Mouse (Mus musculus) CH12.LX (cell line): Measurements from ENCODE around the gene Fubp3. TPM values are rescaled to one million over a fixed set of nuclear protein-coding genes. Genes with fewer than 3 reads are reported as not detected.
A peak's percentile ranks its signal among the peaks of the same experiment; 100 is the strongest.

Experiments used
- DNase-seq: peaks from one replicate; pipeline ENCODE4 v3.0.0-alpha.2; 2013; ENCODE audit errors: extremely low read depth
- H3K27ac ChIP-seq: 2 replicates; pipeline ENCODE4 v1.5.1; 2012; ENCODE audit warnings: low read depth, mild to moderate bottlenecking, control low read depth, moderate library complexity; ENCODE audit not compliant: insufficient read depth
- H3K27me3 ChIP-seq: replicated peaks from 2 replicates; pipeline ENCODE3; 2012; ENCODE audit warnings: inconsistent platforms
- H3K36me3 ChIP-seq, 2 experiments: replicated peaks in 1 of 2; 2 replicates each; pipeline versions ENCODE3 to v1.6.1; 2012; ENCODE audit warnings: inconsistent platforms in 1 of 2, low read length in 1 of 2, mild to moderate bottlenecking in 1 of 2, mixed read lengths in 1 of 2, moderate library complexity in 1 of 2; ENCODE audit not compliant: control insufficient read depth in 1 of 2, insufficient read depth in 1 of 2
- H3K4me1 ChIP-seq, 2 experiments: 2 replicates each; pipeline ENCODE4 v1.6.1; 2012; ENCODE audit warnings: inconsistent platforms in 1 of 2, moderate library complexity in 1 of 2; ENCODE audit not compliant: insufficient read depth in 2 of 2, control insufficient read depth in 1 of 2
- H3K4me2 ChIP-seq: 2 replicates; pipeline ENCODE4 v1.6.1; 2012; ENCODE audit warnings: low read depth, mild to moderate bottlenecking, control low read depth; ENCODE audit not compliant: poor library complexity, insufficient read depth, severe bottlenecking
- H3K4me3 ChIP-seq, 3 experiments: fragments of 150-350 bp in 1 of 3; sonication (generic) in 1 of 3; replicated peaks in 1 of 3; 2 replicates each; pipeline versions ENCODE3 to v1.5.1; 2011 to 2012; ENCODE audit warnings: low read depth in 2 of 3, low read length in 2 of 3, mild to moderate bottlenecking in 2 of 3, moderate library complexity in 2 of 3, control low read depth in 1 of 3, improper control_type of control experiment in 1 of 3, inconsistent platforms in 1 of 3, mixed read lengths in 1 of 3; ENCODE audit not compliant: poor library complexity in 1 of 3
- H3K79me2 ChIP-seq: replicated peaks from 2 replicates; pipeline ENCODE4 v1.6.1; 2012; ENCODE audit warnings: mild to moderate bottlenecking, moderate library complexity; ENCODE audit not compliant: control insufficient read depth, poor library complexity, insufficient read depth, severe bottlenecking; ENCODE audit errors: extremely low read depth
- H3K9ac ChIP-seq: 2 replicates; pipeline ENCODE4 v1.6.1; 2012; ENCODE audit warnings: low read depth, mild to moderate bottlenecking, control low read depth, moderate library complexity; ENCODE audit not compliant: insufficient read depth
- H3K9me3 ChIP-seq: replicated peaks from 2 replicates; pipeline ENCODE3; 2012; ENCODE audit warnings: low read length, inconsistent platforms, mixed read lengths
- CTCF ChIP-seq, 2 experiments: IDR thresholded peaks in 1 of 2; conservative IDR thresholded peaks in 1 of 2; 2 replicates each; pipeline ENCODE4 v1.5.1; 2011 to 2012; ENCODE audit warnings: low read depth in 2 of 2, low read length in 2 of 2, improper control_type of control experiment in 1 of 2, inconsistent platforms in 1 of 2, mild to moderate bottlenecking in 1 of 2, moderate library complexity in 1 of 2
- E2F4 ChIP-seq: IDR thresholded peaks from 2 replicates; pipeline ENCODE4 v1.6.1; 2011; ENCODE audit warnings: low read depth, low read length, improper control_type of control experiment; ENCODE audit not compliant: insufficient replicate concordance
- ETS1 ChIP-seq: conservative IDR thresholded peaks from 2 replicates; pipeline ENCODE4 v1.6.1; 2012; ENCODE audit warnings: low read depth, mild to moderate bottlenecking, inconsistent platforms, low read length, improper control_type of control experiment, moderate library complexity
- IRF4 ChIP-seq: IDR thresholded peaks from 2 replicates; pipeline ENCODE4 v1.6.1; 2014; ENCODE audit warnings: low read depth, mild to moderate bottlenecking, inconsistent platforms, low read length, improper control_type of control experiment
- JUN ChIP-seq: IDR thresholded peaks from 2 replicates; pipeline ENCODE4 v1.6.1; 2011; ENCODE audit warnings: low read depth, mild to moderate bottlenecking, low read length, improper control_type of control experiment, moderate library complexity; ENCODE audit not compliant: insufficient read depth
- JUND ChIP-seq: conservative IDR thresholded peaks from 2 replicates; pipeline ENCODE4 v1.6.1; 2011; ENCODE audit warnings: low read depth, low read length, improper control_type of control experiment
- MAFK ChIP-seq: IDR thresholded peaks from 2 replicates; pipeline ENCODE4 v1.6.1; 2011; ENCODE audit warnings: low read length, improper control_type of control experiment; ENCODE audit not compliant: insufficient replicate concordance
- MEF2A ChIP-seq: IDR thresholded peaks from 2 replicates; pipeline ENCODE4 v1.6.1; 2014; ENCODE audit warnings: low read depth, mild to moderate bottlenecking, inconsistent platforms, low read length, improper control_type of control experiment, borderline replicate concordance
- MXI1 ChIP-seq: IDR thresholded peaks from 2 replicates; pipeline ENCODE4 v1.6.1; 2011; ENCODE audit warnings: mild to moderate bottlenecking, low read depth, low read length, improper control_type of control experiment
- NRF1 ChIP-seq: IDR thresholded peaks from 2 replicates; pipeline ENCODE4 v1.6.1; 2014; ENCODE audit warnings: low read depth, mild to moderate bottlenecking, inconsistent platforms, low read length, improper control_type of control experiment, moderate library complexity
- PAX5 ChIP-seq: IDR thresholded peaks from 2 replicates; pipeline ENCODE4 v1.6.1; 2012; ENCODE audit warnings: low read length, inconsistent platforms, mixed read lengths
- RAD21 ChIP-seq: IDR thresholded peaks from 2 replicates; pipeline ENCODE4 v1.6.1; 2011; ENCODE audit warnings: low read depth, mild to moderate bottlenecking, low read length, improper control_type of control experiment, moderate library complexity
- SIN3A ChIP-seq: IDR thresholded peaks from 2 replicates; pipeline ENCODE4 v1.6.1; 2012; ENCODE audit warnings: low read length, improper control_type of control experiment, inconsistent platforms
- TBP ChIP-seq: conservative IDR thresholded peaks from 2 replicates; pipeline ENCODE4 v1.6.1; 2011; ENCODE audit warnings: low read depth, low read length, improper control_type of control experiment
- dilution Hi-C: fragments of 300-500 bp; cut with MboI; formaldehyde crosslinking; loops from 2 replicates; pipeline ENCODE4 v1.14.3; 2020; ENCODE audit warnings: low sequenced_read_pairs; ENCODE audit not compliant: extremely low pct_unique_long_range_greater_than_20kb, extremely low pct_ligation_motif_present
- in situ Hi-C: fragments of 300-500 bp; cut with MboI; formaldehyde crosslinking; loops from 3 replicates; pipeline ENCODE4 v1.14.3; 2019; ENCODE audit warnings: low sequenced_read_pairs, low pct_ligation_motif_present, low pct_unique_long_range_greater_than_20kb, mixed read lengths
- polyA plus RNA-seq: library from polyadenylated mRNA; unstranded; fragments of >175 nt; gene quantifications from 2 replicates; pipeline ENCODE4 v1.2.1, GENCODE M21; 2012; ENCODE audit warnings: low read depth; ENCODE audit not compliant: insufficient read length
- total RNA-seq, 2 experiments: library from RNA; depleted of rRNA; stranded (reverse); fragments of 300-350 nt in 1 of 2; fragments of >200 nt in 1 of 2; gene quantifications; 2 replicates each; pipeline ENCODE4 v1.2.3; 2012 to 2014

The Fubp3 gene
- total and polyA plus RNA-seq, 3 experiments, result 36.8 to 64.2 (median 52.3) TPM

DNA sequence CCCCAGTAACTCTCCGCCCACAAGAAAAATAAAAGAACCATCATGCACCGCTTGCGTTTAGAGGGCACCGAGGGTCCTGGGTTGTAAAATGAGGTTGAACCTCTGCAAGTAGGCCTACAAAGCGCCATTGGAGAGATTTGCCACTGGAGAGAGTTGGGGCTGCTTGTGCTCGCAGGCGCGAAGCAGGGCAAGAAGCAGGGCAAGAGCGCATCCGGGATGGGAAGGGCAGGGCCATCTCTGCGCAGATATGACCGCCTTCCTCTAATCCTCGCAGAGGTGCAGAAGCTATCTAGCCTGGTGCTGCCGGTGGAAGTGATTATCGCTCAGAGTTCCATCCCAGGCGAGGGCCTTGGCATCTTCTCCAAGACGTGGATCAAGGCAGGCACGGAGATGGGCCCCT, 69.5 kb downstream of the Fubp3 start:
- Histone ChIP-seq H3K27me3 (peaks cover 25% of the 10 kb centered on the region), H3K36me3 (no peaks in the 10 kb centered on the region), H3K4me1 (no peaks in the 10 kb centered on the region), H3K4me3 (no peak overlapping the region), H3K79me2 (no peaks in the 10 kb centered on the region), H3K4me2 (no peak overlapping the region), H3K9me3 (peaks cover 40% of the 10 kb centered on the region), H3K27ac (no peak overlapping the region), H3K9ac (no peak overlapping the region)
- DNase-seq, result no peak
- no peak for TF ChIP-seq MXI1
- no peak for TF ChIP-seq JUN
- TF ChIP-seq MAFK, result no peak
- no peak for TF ChIP-seq MEF2A
- TF ChIP-seq CTCF (conservative IDR thresholded peaks at IDR 0.05 in 1 of 2, IDR thresholded peaks at IDR 0.05 in 1 of 2; ENCODE audit: low read depth in 2 of 2, low read length in 2 of 2), result no peak
- TF ChIP-seq RAD21, result no peak
- TF ChIP-seq ETS1, result no peak
- no peak for TF ChIP-seq IRF4
- no peak for TF ChIP-seq JUND
- TF ChIP-seq PAX5, result no peak
- dilution Hi-C loops, result no loop called here
- in situ Hi-C loops, result no loop called here

DNA sequence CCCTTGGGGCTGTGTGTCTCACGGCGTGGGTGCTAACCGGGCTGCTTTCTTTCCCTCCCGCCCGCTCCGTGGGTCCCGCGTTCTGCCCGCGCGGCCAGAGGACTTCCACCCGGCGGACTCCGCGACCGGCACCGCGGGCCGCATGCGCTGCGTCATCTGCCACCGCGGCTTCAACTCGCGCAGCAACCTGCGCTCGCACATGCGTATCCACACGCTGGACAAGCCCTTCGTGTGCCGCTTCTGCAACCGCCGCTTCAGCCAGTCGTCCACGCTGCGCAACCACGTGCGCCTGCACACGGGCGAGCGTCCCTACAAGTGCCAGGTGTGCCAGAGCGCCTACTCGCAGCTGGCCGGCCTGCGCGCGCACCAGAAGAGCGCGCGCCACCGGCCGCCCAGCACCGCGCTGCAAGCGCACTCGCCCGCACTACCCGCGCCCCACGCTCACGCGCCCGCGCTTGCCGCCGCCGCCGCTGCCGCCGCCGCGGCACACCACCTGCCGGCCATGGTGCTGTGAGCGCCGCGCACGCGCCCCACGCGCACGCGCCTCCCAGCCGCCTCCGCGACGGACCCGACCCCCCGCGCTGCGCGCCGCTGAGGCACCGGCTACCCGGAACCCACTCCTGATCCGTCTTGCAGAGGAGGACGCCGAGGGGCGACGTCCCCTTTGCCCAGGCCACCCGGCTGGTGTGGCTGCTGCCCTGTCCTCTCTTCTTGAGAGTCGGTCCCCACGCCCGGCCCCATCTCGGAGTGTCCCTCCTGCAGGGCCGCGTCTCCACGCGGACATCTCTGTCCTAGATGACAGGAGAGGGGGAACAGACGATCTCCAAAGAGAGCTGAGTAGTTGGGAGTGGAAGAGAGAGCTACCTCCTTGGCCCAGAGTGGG, 81.8 kb downstream of the Fubp3 start:
- Histone ChIP-seq H3K9ac (no peak overlapping the region), H3K4me2 (peak overlapping the region; percentile 32; the same call in 1 of the 2 replicates), H3K79me2 (no peaks in the 10 kb centered on the region), H3K27ac (no peak overlapping the region), H3K27me3 (peaks cover 48% of the 10 kb centered on the region), H3K4me1 (no peaks in the 10 kb centered on the region), H3K36me3 (no peaks in the 10 kb centered on the region), H3K4me3 (peak overlapping the region in 1 of 3 experiments; percentile 41), H3K9me3 (peaks cover 16% of the 10 kb centered on the region)
- no peak for DNase-seq
- dilution Hi-C loops (no loop called here), in situ Hi-C loops (loop anchor here (5.0 kb wide), 1 partner anchor 172 kb away; no protein-coding TSS in a partner anchor)
- TF ChIP-seq MEF2A, result no peak
- TF ChIP-seq TBP, result no peak
- no peak for TF ChIP-seq E2F4
- no peak for TF ChIP-seq CTCF (conservative IDR thresholded peaks at IDR 0.05 in 1 of 2, IDR thresholded peaks at IDR 0.05 in 1 of 2; ENCODE audit: low read depth in 2 of 2, low read length in 2 of 2)
- TF ChIP-seq IRF4, result no peak
- no peak for TF ChIP-seq SIN3A
- peak; percentile 73 for TF ChIP-seq NRF1
